Mouse (Mus musculus) frontal cortex, adult (tissue): ENCODE data around the gene Fam169a.

ENCODE experiments used
- ATAC-seq: cut with Nextera tagmentation; 2 replicates; pipeline ENCODE4 v1.9.2; 2017; ENCODE audit warnings: mild to moderate bottlenecking, moderate library complexity, mixed read lengths; ENCODE audit not compliant: low TSS enrichment

Fam169a gene

GRCm38 (mm10) chr13:97180113-97180828 lies 113.2 kb downstream of the Fam169a start:
- 0 out of 2 replicates have a peak, but pooled peaks have one; percentile 3 for ATAC-seq
